Mouse (Mus musculus) forebrain, embryonic 12.5 days (tissue): ENCODE measurements around the gene Naa35. TPM values are rescaled to one million over a fixed set of nuclear protein-coding genes. Genes with fewer than 3 reads are reported as not detected.

Source experiments
- ATAC-seq: fragments of 200-750 bp; cut with Nextera tagmentation; 2 replicates; pipeline ENCODE4 v1.8.0; 2017; ENCODE audit warnings: moderate TSS enrichment; ENCODE audit not compliant: low FRiP score
- H3K27ac ChIP-seq: fragments of 300-500 bp; sonication (generic); 2 replicates; pipeline ENCODE4 v1.5.1; 2016; ENCODE audit warnings: mild to moderate bottlenecking
- H3K27me3 ChIP-seq: fragments of 300-500 bp; sonication (generic); 2 replicates; pipeline ENCODE4 v1.6.1; 2016; ENCODE audit warnings: mild to moderate bottlenecking
- H3K36me3 ChIP-seq: fragments of 300-500 bp; sonication (generic); replicated peaks from 2 replicates; pipeline ENCODE4 v1.6.1; 2016; ENCODE audit warnings: mild to moderate bottlenecking
- H3K4me1 ChIP-seq: fragments of 300-500 bp; sonication (generic); 2 replicates; pipeline ENCODE4 v1.6.1; 2016
- H3K4me2 ChIP-seq: fragments of 300-500 bp; sonication (generic); 2 replicates; pipeline ENCODE4 v1.6.1; 2016; ENCODE audit warnings: mild to moderate bottlenecking, moderate library complexity
- H3K4me3 ChIP-seq: fragments of 300-500 bp; sonication (generic); replicated peaks from 2 replicates; pipeline ENCODE4 v1.5.1; 2016; ENCODE audit warnings: mild to moderate bottlenecking
- H3K9ac ChIP-seq: fragments of 300-500 bp; sonication (generic); 2 replicates; pipeline ENCODE4 v1.6.1; 2016; ENCODE audit warnings: mild to moderate bottlenecking
- H3K9me3 ChIP-seq: fragments of 300-500 bp; sonication (generic); 2 replicates; pipeline ENCODE4 v1.6.1; 2016
- WGBS: fragments of 180-500 bp; shearing (Covaris S2); methylation state at CpG from one replicate; pipeline ENCODE4 v1.1.7; 2016; 5-methylcytosine and 5-hydroxymethylcytosine counted together
- polyA plus RNA-seq: library from polyadenylated mRNA; unstranded; fragments of >200 nt; fragmentation: Nextera tagmentation; extraction: Ambion mirVana; gene quantifications from 2 replicates; pipeline ENCODE4 v1.2.1, GENCODE M21; 2016

The Naa35 gene
- polyA plus RNA-seq, 1 experiment from 2014 or later: 151 TPM

GRCm38 (mm10) chr13:59676316-59677229, 91.5 kb downstream of the Naa35 start:
- no peaks in the 10 kb centered on the region for H3K9me3 ChIP-seq
- ATAC-seq: no peak
- no peak overlapping the region for H3K4me3 ChIP-seq
- H3K27me3 ChIP-seq: no peaks in the 10 kb centered on the region
- H3K9ac ChIP-seq: no peak overlapping the region
- H3K4me1 ChIP-seq: peaks cover 19% of the 10 kb centered on the region
- no peaks in the 10 kb centered on the region; the same call in 1 of the 2 replicates for H3K36me3 ChIP-seq
- no peak overlapping the region for H3K27ac ChIP-seq
- peak overlapping the region; percentile 64 for H3K4me2 ChIP-seq
- 84% methylated on average over 12 of the region's 12 CpGs for WGBS

GRCm38 (mm10) chr13:59679306-59679705, 94.2 kb downstream of the Naa35 start:
- Histone ChIP-seq H3K27ac (no peak overlapping the region), H3K4me2 (no peak overlapping the region), H3K9me3 (no peaks in the 10 kb centered on the region), H3K4me1 (no peaks in the 10 kb centered on the region), H3K9ac (no peak overlapping the region), H3K4me3 (no peak overlapping the region), H3K27me3 (no peaks in the 10 kb centered on the region), H3K36me3 (no peaks in the 10 kb centered on the region)
- 63% methylated on average over 4 of the region's 4 CpGs for WGBS
- ATAC-seq: no peak

GRCm38 (mm10) chr13:59679908-59680307, 94.8 kb downstream of the Naa35 start:
- WGBS: 79% methylated on average over 4 of the region's 4 CpGs
- Histone ChIP-seq H3K36me3 (no peaks in the 10 kb centered on the region), H3K4me3 (no peak overlapping the region), H3K9me3 (no peaks in the 10 kb centered on the region), H3K9ac (no peak overlapping the region), H3K27ac (no peak overlapping the region), H3K27me3 (no peaks in the 10 kb centered on the region), H3K4me2 (no peak overlapping the region), H3K4me1 (no peaks in the 10 kb centered on the region)
- no peak for ATAC-seq

- no peaks in the 10 kb centered on the region for H3K27me3 ChIP-seq
- H3K4me1 ChIP-seq: no peaks in the 10 kb centered on the region
- H3K36me3 ChIP-seq: no peaks in the 10 kb centered on the region
- H3K4me2 ChIP-seq: no peak overlapping the region
- H3K27ac ChIP-seq: no peak overlapping the region
- ATAC-seq: no peak
- no peaks in the 10 kb centered on the region for H3K9me3 ChIP-seq
- H3K9ac ChIP-seq: no peak overlapping the region
- no peak overlapping the region for H3K4me3 ChIP-seq
- 36% methylated on average over 7 of the region's 7 CpGs for WGBS
Measured at GRCm38 (mm10) chr13:59682629-59683028, 97.6 kb downstream of the Naa35 start.

GRCm38 (mm10) chr13:59685236-59685635, 100.2 kb downstream of the Naa35 start:
- Histone ChIP-seq H3K4me1 (no peaks in the 10 kb centered on the region), H3K36me3 (no peaks in the 10 kb centered on the region)
- 83% methylated on average over 3 of the region's 3 CpGs for WGBS

More at GRCm38 (mm10) chr13:59685236-59685635, 100.2 kb downstream of the Naa35 start:
- no peak overlapping the region for H3K4me2 ChIP-seq
- no peak overlapping the region for H3K27ac ChIP-seq
- no peaks in the 10 kb centered on the region for H3K9me3 ChIP-seq
- ATAC-seq: no peak
- H3K9ac ChIP-seq: no peak overlapping the region
- H3K4me3 ChIP-seq: no peak overlapping the region
- H3K27me3 ChIP-seq: no peaks in the 10 kb centered on the region

Other genes starting within 250 kb of the Naa35 start
- gene Agtpbp1, start within 50 bp of the Naa35 start, polyA plus RNA-seq: 24.5 and 28.2 TPM in 2 replicates
- gene Golm1, start 90.6 kb downstream of the Naa35 start, polyA plus RNA-seq: 109 and 114 TPM in 2 replicates
- gene 4921517D22Rik, start 108.8 kb downstream of the Naa35 start, polyA plus RNA-seq: not detected in 2 replicates
- gene Spata31d1a, start 125.1 kb downstream of the Naa35 start, polyA plus RNA-seq: 0.17 and 0.28 TPM in 2 replicates
- not detected in 2 replicates for gene Spata31d1b, start 127.0 kb downstream of the Naa35 start, polyA plus RNA-seq
- gene Spata31d1d, start 146.5 kb downstream of the Naa35 start, polyA plus RNA-seq: not detected in 2 replicates
- 0.05 TPM in 1 of 2 replicates, not detected in the other for gene 1700014D04Rik, start 161.5 kb downstream of the Naa35 start, polyA plus RNA-seq
- 111 and 113 TPM in 2 replicates for gene Isca1, start 184.6 kb downstream of the Naa35 start, polyA plus RNA-seq
- not detected in 2 replicates for gene Gm49354, start 197.0 kb downstream of the Naa35 start, polyA plus RNA-seq
- gene Tut7, start 237.9 kb downstream of the Naa35 start, polyA plus RNA-seq: 63.8 and 64.2 TPM in 2 replicates